Mouse (Mus musculus) liver, embryonic 14.5 days (tissue): ENCODE measurements around the gene Park7. TPM values are rescaled to one million over a fixed set of nuclear protein-coding genes. Genes with fewer than 3 reads are reported as not detected.
"Not testable (repeated sequence)": the region's sequence is repeated elsewhere in the genome, so short reads cannot be mapped to it uniquely, and the experiment has no call there.

Experiments
- ATAC-seq: fragments of 200-750 bp; cut with Nextera tagmentation; 2 replicates; pipeline ENCODE4 v1.8.0; 2017; ENCODE audit warnings: moderate number of reproducible peaks, mild to moderate bottlenecking, moderate library complexity; ENCODE audit not compliant: insufficient read depth
- DNase-seq, 3 experiments: peaks; one replicate each; pipeline ENCODE4 v3.0.0-alpha.2; 2012 to 2013; ENCODE audit warnings: low read depth in 3 of 3, low spot score in 3 of 3
- H3K27ac ChIP-seq: fragments of 300-500 bp; sonication (generic); 2 replicates; pipeline ENCODE4 v1.5.1; 2014; ENCODE audit warnings: moderate library complexity, mild to moderate bottlenecking, control low read depth, inconsistent platforms
- H3K27me3 ChIP-seq: fragments of 300-500 bp; sonication (generic); 2 replicates; pipeline ENCODE4 v1.6.1; 2014; ENCODE audit warnings: mild to moderate bottlenecking, low read length, moderate library complexity; ENCODE audit not compliant: control insufficient read depth, insufficient read depth
- H3K36me3 ChIP-seq: fragments of 300-500 bp; sonication (generic); replicated peaks from 2 replicates; pipeline ENCODE4 v1.6.1; 2014; ENCODE audit warnings: low read depth; ENCODE audit not compliant: control insufficient read depth, insufficient read depth
- H3K4me1 ChIP-seq, 2 experiments: fragments of 200-500 bp in 1 of 2; fragments of 300-500 bp in 1 of 2; sonication (generic) in 1 of 2; replicated peaks; 2 replicates each; pipeline ENCODE4 v1.6.1; 2012 to 2014; ENCODE audit warnings: antibody characterized with exemption in 1 of 2, inconsistent platforms in 1 of 2, low read length in 1 of 2; ENCODE audit not compliant: control insufficient read depth in 2 of 2, insufficient read depth in 2 of 2
- H3K4me2 ChIP-seq: fragments of 300-500 bp; sonication (generic); 2 replicates; pipeline ENCODE4 v1.6.1; 2014; ENCODE audit warnings: low read depth, mild to moderate bottlenecking, control low read depth, moderate library complexity
- H3K4me3 ChIP-seq, 2 experiments: fragments of 200-500 bp in 1 of 2; fragments of 300-500 bp in 1 of 2; sonication (generic) in 1 of 2; 2 replicates each; pipeline ENCODE4 v1.5.1; 2012 to 2014; ENCODE audit warnings: low read depth in 2 of 2, low read length in 2 of 2, mild to moderate bottlenecking in 2 of 2, control low read depth in 1 of 2, inconsistent platforms in 1 of 2, moderate library complexity in 1 of 2; ENCODE audit not compliant: insufficient read depth in 1 of 2
- H3K9ac ChIP-seq: fragments of 300-500 bp; sonication (generic); replicated peaks from 2 replicates; pipeline ENCODE4 v1.6.1; 2014; ENCODE audit warnings: mild to moderate bottlenecking, control low read depth, moderate library complexity
- H3K9me3 ChIP-seq: fragments of 300-500 bp; sonication (generic); 2 replicates; pipeline ENCODE4 v1.6.1; 2016; ENCODE audit warnings: low read length, mixed read lengths; ENCODE audit not compliant: control insufficient read depth
- CTCF ChIP-seq: IDR thresholded peaks from 2 replicates; pipeline ENCODE4 v1.5.1; 2016; ENCODE audit warnings: antibody characterized with exemption, low read depth, control low read depth
- EP300 ChIP-seq: IDR thresholded peaks from 2 replicates; pipeline ENCODE4 v1.6.1; 2016; ENCODE audit warnings: antibody characterized with exemption, low read depth
- WGBS: fragments of 180-500 bp; shearing (Covaris S2); extraction: QIAGEN DNeasy Blood & Tissue Kit; methylation state at CpG from one replicate; pipeline ENCODE4 v1.1.7; 2014; ENCODE audit not compliant: insufficient replicate concordance; 5-methylcytosine and 5-hydroxymethylcytosine counted together
- polyA plus RNA-seq, 2 experiments: library from polyadenylated mRNA; depleted of rRNA in 1 of 2; stranded (reverse) in 1 of 2; unstranded in 1 of 2; fragments of >200 nt; fragmentation: Nextera tagmentation in 1 of 2; extraction: Ambion mirVana in 1 of 2; gene quantifications; 2 replicates each; pipeline versions ENCODE4 v1.2.1 to v1.2.3; 2012 to 2014

The Park7 gene
- polyA plus RNA-seq, 2 experiments: 180 to 263 TPM

GRCm38 (mm10) chr4:150913743-150914142 lies 494 bp downstream of the Park7 start:
- Histone ChIP-seq H3K9ac (peak overlapping the region; percentile 76), H3K9me3 (no peaks in the 10 kb centered on the region), H3K4me1 (peaks cover 12 to 24% of the 10 kb centered on the region in 2 experiments), H3K27ac (peak overlapping the region; percentile 74), H3K36me3 (no peaks in the 10 kb centered on the region), H3K27me3 (no peaks in the 10 kb centered on the region), H3K4me2 (peak overlapping the region; percentile 71), H3K4me3 (peak overlapping the region; percentile 76)
- 14% methylated on average over 12 of the region's 12 CpGs for WGBS
- DNase-seq (no peak), ATAC-seq (no peak)
- TF ChIP-seq CTCF (no peak), EP300 (no peak)

GRCm38 (mm10) chr4:150910164-150910951 lies 3.9 kb downstream of the Park7 start:
- no peak for DNase-seq
- H3K4me2 ChIP-seq: peak overlapping the region; percentile 93
- 77% methylated on average over 19 of the region's 19 CpGs for WGBS
- H3K9me3 ChIP-seq: no peaks in the 10 kb centered on the region
- TF ChIP-seq CTCF (peak; percentile 2; the same call in 1 of the 2 replicates), EP300 (no peak)
- peak overlapping the region; percentile 19 to 83; a peak in 3 of 4 replicates for H3K4me3 ChIP-seq
- 0 out of 2 replicates have a peak overlapping the region, but pooled peaks have one; percentile 24 for H3K9ac ChIP-seq
- H3K27me3 ChIP-seq: no peaks in the 10 kb centered on the region
- ATAC-seq: no peak
- peaks cover 7% of the 10 kb centered on the region for H3K36me3 ChIP-seq
- peak overlapping the region; percentile 61 for H3K27ac ChIP-seq
- H3K4me1 ChIP-seq: peaks cover 12 to 28% of the 10 kb centered on the region in 2 experiments

GRCm38 (mm10) chr4:150909451-150910156 lies 4.6 kb downstream of the Park7 start:
- Histone ChIP-seq H3K4me1 (peaks cover 9 to 23% of the 10 kb centered on the region in 2 experiments), H3K9ac (peak overlapping the region; percentile 75), H3K27ac (peak overlapping the region; percentile 61), H3K4me2 (peak overlapping the region; percentile 93), H3K36me3 (peaks cover 9% of the 10 kb centered on the region), H3K9me3 (no peaks in the 10 kb centered on the region), H3K4me3 (peak overlapping the region; percentile 73 to 83), H3K27me3 (no peaks in the 10 kb centered on the region)
- DNase-seq (peak; percentile 94 to 95 (median 94)), ATAC-seq (peak; percentile 85)
- TF ChIP-seq CTCF (peak; percentile 58), EP300 (no peak)
- WGBS: under 1% methylated on average over 56 of the region's 56 CpGs

GRCm38 (mm10) chr4:150908512-150908911 lies 5.7 kb downstream of the Park7 start:
- not testable (repeated sequence) for DNase-seq, H3K9me3 ChIP-seq, H3K36me3 ChIP-seq, H3K27ac ChIP-seq, H3K9ac ChIP-seq, H3K27me3 ChIP-seq, ATAC-seq
- peak overlapping the region in 1 of 2 experiments; percentile 83; a peak in 2 of 4 replicates for H3K4me3 ChIP-seq
- 56% methylated on average over 5 of the region's 5 CpGs for WGBS
- peak; percentile 59 for TF ChIP-seq CTCF
- peaks cover 6 to 20% of the 10 kb centered on the region in 2 experiments for H3K4me1 ChIP-seq
- H3K4me2 ChIP-seq: peak overlapping the region; percentile 93

- 83% methylated on average over 8 of the region's 8 CpGs for WGBS
- peaks cover 13% of the 10 kb centered on the region for H3K36me3 ChIP-seq
- TF ChIP-seq CTCF (no peak), EP300 (no peak)
- H3K4me3 ChIP-seq: no peak overlapping the region
- ATAC-seq (no peak), DNase-seq (no peak)
- H3K9ac ChIP-seq: no peak overlapping the region
- no peak overlapping the region for H3K4me2 ChIP-seq
- no peaks in the 10 kb centered on the region for H3K27me3 ChIP-seq
- H3K27ac ChIP-seq: no peak overlapping the region
- peaks cover 3 to 11% of the 10 kb centered on the region in 2 experiments; a peak in 3 of 4 replicates for H3K4me1 ChIP-seq
- no peaks in the 10 kb centered on the region for H3K9me3 ChIP-seq
These were observed 7.1 kb downstream of the Park7 start for GRCm38 (mm10) chr4:150907099-150907498.
